Mouse (Mus musculus) embryo, embryonic 10.5 days (tissue): Measurements from ENCODE around the gene Gm5108.

Source experiments
- DNase-seq: peaks from one replicate; pipeline ENCODE4 v3.0.0-alpha.2; 2015; ENCODE audit warnings: low spot score

Gene Gm5108

DNA sequence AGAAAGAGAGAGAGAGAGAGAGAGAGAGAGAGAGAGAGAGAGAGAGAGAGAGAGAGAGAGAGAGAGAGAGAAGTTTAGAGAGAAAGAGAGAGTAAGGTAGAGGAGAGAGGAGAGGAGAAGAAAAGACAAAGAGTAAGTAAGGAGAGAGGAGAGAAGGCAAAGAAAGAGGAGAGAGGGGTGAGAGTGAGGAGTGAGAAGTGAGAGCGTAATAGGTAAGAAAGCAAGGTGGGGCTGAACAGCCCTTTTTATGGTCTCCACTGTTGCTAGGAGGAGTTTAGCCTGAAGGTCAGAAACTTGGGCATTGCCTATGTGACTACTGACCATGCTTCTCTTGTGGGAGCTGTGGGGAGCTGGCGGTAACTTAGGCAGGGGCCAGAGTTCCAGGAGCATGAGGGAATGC lies at the start of gene Gm5108:
Gm5108 (plus strand) TSS at position 301 of the 400 bp plus-strand sequence.
- DNase-seq: no peak

DNA sequence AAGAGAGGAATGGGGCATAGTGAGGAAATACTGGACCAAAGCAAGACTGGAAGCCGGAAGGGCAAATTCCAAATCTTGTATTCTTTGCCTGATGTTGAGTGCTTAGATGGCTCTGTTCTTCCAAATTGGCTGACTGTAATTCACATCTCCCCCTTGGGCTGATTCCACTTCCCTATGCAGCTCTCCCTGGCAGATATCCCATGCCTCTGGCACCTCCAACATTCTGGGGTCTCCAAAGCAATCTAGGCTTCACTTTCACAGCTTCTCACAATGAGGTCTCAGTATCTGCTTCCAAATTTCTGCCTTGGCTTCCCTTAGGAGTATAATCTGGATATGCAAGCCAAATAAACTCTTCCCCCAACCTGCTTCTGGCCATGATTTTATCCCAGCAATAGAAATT lies 42.5 kb upstream of the Gm5108 start:
- no peak for DNase-seq

DNA sequence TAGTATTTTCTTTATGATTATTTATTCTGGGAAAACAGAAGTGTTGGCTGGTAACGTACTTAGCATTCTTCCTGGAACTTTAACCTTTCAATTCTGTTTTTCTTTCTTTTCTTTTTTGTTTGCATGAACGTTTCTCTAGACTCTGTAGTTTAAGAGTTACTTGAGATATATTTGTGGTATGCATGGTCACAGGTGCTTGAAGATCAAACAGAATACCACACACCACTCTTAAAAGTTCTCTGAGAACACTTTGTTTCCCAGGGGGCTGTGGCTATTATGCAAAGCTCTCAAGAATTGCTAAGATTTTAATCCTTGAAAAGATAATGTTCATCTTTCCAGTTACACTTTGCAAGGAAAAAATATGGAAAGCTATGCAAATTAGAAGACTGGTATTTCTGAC lies 36.9 kb upstream of the Gm5108 start:
- no peak for DNase-seq

DNA sequence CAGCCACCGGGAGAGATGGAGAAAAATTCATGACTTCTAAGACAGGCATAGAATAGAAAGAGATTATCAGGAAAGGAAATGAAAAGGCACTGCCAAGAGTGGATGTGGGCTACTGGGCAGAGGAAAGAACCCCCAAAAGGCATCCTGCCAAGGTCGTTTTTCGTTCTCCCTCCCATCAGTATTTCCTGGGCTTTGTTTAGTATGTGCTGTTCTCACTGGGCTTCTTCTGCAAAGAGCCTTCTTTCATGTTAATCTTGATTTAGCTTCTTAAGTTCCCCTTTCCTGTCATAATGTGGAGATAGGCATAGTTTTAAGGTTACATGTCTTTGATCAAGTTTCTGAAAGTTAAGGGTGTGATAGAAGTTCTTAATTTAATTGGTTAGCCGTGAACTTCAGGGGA lies 10.9 kb upstream of the Gm5108 start:
- DNase-seq: no peak

DNA sequence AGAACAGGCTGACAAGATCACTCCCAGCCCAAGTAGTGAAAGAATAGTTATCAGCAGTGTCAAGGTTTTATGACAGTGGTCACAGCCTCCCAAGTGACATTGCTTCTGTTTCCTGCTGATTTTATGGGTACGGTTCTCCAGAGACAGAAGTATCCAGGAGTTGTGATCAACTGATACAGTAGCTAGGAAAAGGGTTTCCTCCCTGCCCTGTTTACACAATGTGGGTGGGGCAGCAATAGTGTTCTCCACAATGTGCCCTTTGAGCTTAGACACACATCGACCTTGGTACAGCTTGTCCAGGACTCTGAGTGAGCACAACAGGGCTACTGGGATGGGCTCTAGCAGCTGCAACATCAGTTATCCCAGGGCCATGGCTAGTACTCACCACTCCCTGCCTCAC lies 9.8 kb upstream of the Gm5108 start:
- no peak for DNase-seq

DNA sequence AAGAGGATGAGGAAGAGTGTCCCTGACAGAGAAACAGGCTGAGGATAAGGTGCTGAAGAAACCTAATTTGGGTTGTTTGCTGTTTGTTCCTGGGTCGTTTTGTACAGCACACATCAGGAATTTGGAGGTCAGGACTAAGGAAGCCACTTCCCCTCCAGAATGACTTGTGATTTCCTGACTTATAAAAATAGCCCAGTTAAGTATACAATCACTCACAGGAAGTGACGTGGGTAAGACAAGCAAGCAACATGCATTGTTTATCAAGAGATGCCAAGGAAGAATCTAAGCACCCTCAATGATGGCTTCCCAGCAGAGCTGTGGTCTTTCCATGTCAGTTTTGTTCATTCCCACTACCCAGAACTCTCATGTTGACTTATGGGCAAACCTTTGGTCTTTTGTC lies 1.7 kb downstream of the Gm5108 start:
- DNase-seq: no peak

DNA sequence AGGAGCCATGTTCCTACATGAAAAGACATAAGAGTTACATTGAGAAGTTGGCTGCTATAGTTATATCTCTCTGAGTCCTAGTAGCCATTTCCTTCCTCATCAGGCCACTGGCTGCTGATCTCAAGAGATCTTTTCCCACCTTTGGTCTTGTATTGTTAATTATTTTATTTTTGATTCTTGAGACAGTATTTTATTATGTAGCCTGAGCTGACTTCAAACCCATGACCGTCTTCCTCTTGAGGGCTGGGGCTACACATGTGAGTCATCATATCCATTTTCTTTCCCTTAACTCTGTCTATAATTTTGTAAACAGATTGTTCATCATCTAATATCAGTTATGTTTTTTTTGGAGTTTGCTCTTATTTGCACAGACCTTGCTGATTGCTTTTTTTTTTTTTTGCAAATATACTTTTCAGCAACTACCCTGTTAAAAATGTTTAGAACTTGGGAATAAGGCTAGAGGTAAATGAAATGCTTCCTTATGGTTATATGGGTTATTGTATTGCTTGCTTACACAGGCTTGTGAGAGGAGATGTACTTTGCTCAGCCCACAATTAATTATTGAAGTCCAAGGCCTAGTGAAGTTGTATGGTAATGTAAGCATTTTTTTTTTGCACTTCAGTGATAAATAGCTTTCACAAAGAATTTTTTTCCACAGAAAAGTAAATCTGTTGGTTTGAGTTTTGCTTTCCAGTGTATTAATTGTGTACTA lies 2.8 kb downstream of the Gm5108 start:
- no peak for DNase-seq

DNA sequence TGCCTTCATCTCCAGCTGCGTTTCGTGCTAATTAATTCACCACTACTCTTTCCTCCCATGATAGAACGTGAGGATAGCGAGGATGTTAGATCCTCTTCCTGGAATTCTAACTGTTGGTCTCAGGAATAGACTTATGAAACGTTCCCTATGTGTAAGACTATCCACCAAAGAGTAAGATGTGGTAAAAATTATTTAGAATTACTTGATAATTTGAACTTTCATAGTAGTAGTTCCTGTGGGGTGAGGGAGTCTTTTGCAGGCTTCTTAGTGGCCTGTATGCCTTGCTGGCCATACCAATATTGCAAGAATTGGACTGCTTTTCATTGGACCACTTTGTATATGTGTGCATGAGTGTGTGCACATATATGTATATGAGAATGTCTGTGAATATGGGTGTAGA lies 4.9 kb downstream of the Gm5108 start, which contains the start of gene Gm21905:
Gm21905 (minus strand) TSS at position 101 of the 400 bp plus-strand sequence.
- DNase-seq: no peak

DNA sequence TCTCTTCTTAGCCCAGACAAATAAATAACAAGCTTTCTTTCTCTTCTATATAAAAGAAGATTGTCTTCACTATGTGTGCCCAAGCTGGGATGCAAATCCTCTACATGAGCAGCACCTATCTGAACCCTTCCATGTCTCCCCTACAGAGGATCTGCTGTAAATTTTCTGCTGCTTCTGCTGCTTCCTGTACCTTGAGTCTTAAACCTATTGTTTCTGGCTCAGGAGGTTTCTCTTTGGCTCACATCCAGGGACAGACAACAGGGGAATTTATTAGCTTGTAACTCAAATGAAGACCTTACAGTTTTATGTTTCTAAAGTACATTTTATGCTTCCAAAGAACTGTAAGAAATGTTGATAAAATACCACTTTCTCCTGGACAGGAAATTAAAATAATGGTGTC lies 5.5 kb downstream of the Gm5108 start:
- no peak for DNase-seq

DNA sequence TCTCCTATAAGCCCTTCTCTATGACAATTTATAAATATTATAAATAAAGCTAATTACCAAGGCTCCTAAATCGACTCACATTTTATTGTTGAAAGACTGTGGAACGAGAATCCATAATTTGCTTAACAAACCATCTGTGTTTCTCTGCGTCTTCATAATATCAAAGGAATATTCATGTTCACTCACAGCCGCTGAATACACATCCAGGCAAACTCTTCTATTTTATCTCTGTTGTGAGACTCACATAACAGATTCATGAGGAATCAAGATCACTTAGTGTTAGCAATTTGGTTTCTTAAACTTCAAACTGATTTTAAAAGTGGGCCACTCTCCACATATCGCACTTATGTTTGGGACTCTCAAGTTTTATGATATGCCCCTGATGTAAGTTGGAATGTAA lies 6.6 kb downstream of the Gm5108 start:
- DNase-seq: no peak

DNA sequence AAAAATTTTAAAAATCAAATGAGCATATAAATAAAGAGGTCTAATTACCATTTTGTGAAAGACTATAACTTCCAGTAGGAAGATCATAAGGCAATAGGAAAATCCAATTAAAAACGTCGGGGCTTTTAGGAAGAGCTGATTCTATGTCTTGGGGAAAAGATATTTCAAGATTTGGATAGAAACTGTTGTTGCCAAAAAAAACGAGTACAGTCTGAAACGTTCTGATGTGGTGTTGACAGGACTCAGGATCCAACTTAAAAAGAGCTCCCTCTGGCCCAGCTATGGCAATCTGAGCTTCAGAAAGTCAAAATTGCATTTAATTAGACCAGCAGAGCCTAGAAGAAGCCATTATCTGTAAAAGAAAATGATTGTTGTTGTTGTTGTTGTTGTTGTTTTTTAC lies 12.6 kb downstream of the Gm5108 start:
- DNase-seq: no peak

DNA sequence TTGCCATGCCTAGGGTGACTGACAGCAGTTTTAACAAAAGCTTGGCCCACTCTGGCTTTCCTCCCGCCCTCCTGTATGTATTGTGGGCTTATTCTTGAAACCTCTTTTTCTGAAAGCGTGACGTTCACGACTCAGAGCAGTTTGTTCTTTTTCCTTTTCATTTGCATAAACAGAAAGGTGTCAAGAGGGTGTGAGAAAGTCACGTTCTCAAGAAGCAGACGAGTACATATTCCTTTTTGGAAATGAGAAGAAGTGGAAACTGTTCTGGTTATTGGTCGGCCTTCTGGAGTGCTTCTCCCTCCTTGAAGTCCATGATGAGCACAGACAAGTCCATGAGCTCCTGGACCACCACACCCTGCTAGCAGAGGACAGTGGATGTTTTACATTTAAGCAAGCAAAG lies 14.0 kb downstream of the Gm5108 start:
- DNase-seq: no peak

DNA sequence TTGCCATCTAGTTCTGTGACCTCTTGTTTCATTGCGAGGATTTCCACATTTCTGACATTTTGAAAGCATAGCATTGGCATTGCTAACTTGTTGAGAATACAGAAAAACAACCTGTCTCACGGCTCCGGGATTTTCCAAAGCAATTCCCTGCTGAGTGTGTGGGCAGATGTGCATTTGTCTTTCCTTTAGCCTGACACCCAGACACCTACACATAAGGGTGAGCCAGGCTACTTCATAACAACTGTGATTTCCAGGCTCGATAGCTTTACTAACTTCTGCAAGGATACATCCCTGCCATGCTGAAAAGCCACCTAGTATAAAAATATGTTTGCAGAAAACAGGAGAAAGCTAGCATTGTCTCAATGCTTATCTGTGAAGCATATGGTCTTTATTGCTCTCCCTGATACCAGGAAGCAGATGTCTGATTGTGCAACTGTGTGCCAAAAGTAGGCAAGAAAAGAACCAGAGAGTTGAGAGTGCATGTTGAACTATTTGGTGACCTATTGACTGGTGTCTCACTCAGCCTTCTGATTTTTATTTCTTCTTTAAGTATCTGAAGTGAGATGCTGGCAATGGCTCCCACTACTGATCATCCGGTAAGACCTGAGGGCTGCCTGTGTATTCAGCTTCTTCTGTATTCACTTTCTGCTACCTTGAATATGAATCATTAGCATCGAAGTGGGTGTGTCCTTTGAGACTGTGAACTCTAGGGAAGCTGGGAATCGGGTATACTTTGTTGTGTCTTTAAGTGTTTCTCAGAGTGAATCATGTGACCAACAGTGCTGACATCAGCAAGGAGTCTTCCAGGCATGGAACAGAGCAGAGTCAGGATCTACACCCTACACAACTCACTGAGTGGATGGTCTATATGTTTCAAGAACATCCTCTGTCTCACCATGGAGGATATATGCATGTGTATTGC lies 20.5 kb downstream of the Gm5108 start:
- no peak for DNase-seq

DNA sequence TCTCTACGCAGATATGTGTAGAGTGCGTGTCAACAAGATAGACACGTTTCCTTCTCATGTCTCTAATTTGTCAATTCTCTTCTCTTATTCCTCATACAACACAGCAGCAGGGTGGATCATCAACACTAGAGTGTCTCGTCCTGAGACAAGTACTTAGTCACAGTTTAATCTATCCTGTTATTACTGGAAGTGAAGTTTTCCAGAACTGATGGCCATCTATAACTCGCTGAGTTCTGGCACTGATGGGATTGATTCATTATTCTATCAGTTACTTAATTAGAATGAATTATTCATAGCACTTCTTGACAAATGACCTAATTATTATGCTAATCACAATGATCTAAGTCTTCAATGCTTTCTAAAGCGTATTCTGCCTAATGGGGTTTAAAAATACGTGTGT lies 28.1 kb downstream of the Gm5108 start:
- no peak for DNase-seq

DNA sequence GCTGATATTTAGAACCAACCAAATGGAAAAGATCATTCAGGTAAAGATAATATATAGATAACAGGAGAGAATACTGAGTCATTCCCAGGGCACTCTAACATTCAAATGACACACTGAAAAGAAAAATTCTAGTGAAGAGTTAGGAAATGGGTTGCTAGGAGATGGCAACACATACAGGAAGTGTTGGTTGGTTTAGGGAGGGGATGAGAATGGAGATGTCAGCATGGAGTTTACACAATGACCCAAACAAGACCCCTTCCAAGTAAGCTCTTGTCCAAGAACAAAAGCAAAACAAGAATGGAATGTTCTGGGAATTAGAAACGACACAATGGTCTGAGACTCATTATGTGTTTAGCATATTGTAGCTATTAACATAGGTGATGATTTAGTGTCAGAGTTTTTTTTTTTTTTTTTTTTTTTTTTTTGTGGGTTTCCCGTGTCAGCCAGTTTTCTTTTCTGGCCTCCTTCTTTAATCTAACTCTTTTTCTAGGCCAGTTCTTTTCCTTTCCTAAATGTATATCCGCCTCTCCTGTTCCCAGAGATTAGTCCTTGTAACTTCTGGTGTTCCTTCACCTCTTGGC lies 40.6 kb downstream of the Gm5108 start:
- DNase-seq: peak; percentile 22

DNA sequence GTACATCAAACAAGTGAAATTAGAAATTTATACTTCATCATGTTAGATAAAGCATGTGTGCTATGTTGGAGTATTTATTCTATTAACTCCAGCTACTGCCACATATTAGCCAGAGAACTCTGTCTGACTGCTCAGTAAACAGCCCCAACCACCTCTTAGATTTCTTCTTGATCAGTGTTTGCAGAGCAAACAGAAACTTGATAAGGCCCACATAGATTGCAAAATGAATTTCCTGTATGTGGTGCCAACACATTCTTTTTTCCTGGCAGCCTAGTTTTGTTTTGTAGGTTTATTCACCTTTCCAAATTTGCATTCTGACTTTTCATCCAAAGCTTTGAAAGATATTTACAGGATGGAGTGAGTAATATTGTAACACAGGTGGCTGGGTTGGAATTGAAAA lies 49.0 kb downstream of the Gm5108 start:
- no peak for DNase-seq

DNA sequence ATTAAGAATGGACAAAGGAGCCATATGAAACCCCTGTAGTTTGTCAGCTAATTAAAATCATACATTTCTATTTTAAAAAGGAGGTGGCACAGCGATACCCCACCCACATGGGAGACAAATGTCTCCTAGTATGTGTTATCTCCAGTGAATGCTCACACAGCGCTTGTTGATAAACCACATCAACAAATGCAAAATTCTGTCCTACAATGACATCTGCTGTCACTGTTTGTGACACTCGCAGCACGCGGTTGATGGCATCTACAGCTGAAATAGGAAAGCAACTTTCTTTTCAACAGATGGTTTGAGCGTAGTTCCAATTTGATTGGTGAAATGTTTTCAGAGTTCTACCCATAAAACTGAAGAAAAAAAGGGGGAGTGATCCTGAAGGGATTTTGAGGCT lies 61.1 kb downstream of the Gm5108 start:
- DNase-seq: no peak

DNA sequence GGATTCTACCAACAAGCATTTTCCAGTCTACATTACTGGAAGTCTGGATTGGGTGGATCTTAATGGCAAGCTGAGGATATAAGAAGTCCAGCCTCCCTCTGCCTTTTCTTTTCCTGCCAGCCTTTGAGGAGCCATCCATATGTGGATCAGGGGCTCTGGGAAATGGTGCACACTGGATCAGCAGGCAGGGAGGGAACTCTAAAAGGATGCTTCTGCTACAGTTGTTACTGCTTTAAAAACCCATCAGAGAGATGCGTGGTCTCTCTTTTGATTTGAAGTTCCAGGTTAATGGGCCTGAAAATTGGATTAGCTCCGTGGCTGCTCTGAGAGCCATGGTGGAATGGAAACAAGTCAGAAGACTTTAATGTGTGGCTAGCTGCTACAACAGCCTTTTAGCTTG lies 62.4 kb downstream of the Gm5108 start:
- peak; percentile 31 for DNase-seq

DNA sequence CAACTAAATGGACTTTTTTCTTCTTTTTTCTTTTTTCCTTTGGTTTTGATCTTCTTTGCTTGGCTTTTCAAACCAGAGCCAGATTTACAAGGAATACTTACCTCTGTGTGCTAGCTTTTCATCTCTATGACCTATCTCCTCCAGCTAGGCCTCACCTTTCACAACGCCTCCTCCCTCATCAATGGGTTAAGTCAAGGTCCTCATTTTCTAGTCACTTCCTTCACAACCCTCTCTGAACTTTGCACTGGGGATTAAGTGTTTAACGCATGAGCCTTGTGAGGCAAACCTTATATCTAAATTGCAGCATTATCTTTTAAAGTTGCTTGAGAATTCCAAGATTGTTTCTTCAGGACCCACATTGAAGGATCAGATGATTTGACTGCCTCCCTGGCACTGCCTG lies 63.0 kb downstream of the Gm5108 start:
- no peak for DNase-seq

DNA sequence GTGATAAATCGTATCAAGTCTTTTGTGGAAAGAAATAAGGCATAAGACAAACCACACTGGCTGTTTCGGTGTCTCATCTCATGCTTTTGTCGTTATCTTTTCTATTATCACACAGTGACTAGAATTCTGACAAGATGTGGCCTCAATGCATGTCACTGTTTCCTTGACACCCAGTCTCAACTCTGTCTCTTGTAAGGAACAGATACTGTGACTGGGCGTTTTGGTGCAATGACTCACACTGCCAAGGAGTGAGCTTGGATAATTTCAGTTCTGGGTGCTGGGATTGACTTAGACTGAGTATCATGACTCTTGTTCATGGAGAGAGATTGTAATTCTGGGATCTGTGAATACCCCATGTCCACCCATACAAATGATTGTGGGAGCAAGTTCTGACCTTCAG lies 65.6 kb downstream of the Gm5108 start:
- no peak for DNase-seq

DNA sequence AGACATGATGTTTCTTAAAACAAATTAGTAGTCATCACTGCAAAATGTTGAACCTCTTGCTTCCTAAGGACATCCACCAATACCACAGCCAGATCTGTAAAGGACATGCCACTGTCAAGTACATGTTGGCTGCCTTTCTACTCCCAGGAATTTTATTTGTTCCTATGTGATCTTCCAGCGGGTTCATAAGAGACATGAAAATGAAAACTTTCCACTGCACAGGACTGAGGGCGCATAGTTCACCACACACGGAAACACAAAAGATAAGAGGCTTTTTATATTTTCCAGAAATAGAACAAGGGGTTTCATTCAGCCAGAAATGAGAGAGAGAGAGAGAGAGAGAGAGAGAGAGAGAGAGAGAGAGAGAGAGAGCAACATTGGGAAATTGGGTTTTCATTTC lies 70.1 kb downstream of the Gm5108 start:
- no peak for DNase-seq

DNA sequence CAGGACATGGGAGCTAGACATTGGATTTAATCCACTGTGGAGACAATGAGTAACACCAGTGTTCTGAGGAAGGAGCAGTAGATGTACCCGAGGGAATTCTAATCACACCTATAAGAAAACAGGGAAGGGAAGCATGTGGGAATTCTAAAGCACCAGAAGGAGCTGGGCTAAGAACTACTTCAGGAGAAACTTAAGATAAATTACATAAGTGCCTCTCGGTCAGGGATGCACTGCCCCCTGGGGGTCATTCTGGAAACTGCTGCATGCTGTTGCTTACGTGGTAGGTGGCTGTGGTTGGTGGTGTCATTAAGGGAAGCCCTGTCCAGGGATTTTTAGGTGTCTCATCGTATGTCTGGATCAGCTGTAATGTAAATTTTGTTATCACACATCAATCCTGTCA lies 71.1 kb downstream of the Gm5108 start:
- peak; percentile 85 for DNase-seq

DNA sequence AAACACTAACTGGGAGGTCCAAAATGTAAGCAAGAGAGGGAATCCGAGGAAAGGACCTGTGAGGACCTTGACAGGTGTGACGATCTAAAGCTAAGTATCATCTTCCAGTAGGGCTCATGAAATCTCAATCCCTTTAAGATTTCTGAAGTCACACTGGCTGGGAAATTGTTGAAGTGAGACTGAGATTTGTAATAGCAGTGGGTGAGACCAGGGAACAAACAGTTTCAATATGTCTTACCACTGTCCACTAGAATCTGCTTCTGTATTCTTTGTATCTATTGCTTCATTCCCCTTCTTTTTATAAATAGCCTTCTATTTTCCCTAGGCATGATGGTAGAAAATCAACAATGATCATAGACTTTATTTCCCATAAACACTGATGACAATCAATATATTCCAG lies 79.4 kb downstream of the Gm5108 start:
- DNase-seq: no peak
